Mouse (Mus musculus): ENCODE measurements around the gene Slc38a3.

- TF ChIP-seq CTCF (IDR thresholded peaks at IDR 0.05), result no peak
- no peak for TF ChIP-seq EP300 (IDR thresholded peaks at IDR 0.05)
Measured at GRCm38 (mm10) chr9:107668916-107669315, 414 bp downstream of the Slc38a3 start.
